Mouse (Mus musculus) testis, adult 2 months (tissue): ENCODE data around the gene Socs7.

Experiments
- CTCF ChIP-seq: fragments of 200-500 bp; IDR thresholded peaks from 2 replicates; pipeline ENCODE4 v1.5.1; 2012; ENCODE audit warnings: low read depth, mild to moderate bottlenecking, inconsistent platforms, low read length, moderate library complexity; ENCODE audit not compliant: control insufficient read depth, insufficient read depth, insufficient replicate concordance
- POLR2A ChIP-seq: fragments of 200-500 bp; IDR thresholded peaks from 2 replicates; pipeline ENCODE4 v1.6.1; 2012; ENCODE audit warnings: low read depth, mild to moderate bottlenecking, inconsistent platforms, low read length, moderate library complexity; ENCODE audit not compliant: control insufficient read depth

DNA sequence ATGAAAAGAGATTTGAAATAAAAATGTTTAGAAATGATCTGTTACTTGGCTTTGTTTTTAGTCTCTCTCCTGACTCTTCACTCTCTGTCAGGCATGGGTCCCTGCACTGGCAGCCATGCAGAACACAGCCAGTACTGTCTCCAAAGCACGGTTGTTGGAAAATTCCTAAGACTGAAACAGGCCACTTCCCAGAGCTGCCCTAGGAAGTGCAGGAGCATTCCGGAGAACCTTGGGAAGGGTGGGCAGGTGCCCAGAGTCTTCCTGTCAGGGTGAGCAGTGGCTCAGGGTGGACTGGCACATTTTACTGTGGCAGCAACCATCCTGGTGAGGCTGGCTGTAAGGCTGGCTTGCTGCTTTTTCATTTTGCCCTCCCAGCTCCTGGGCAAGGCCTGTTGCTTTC lies 36.2 kb downstream of the Socs7 start:
- TF ChIP-seq POLR2A (no peak), CTCF (no peak)
